Mouse (Mus musculus) intestine, postnatal 0 days (tissue): ENCODE results near the gene Bpifc. TPM values are rescaled to one million over a fixed set of nuclear protein-coding genes. Genes with fewer than 3 reads are reported as not detected.

Experiments used
- ATAC-seq: fragments of 200-750 bp; cut with Nextera tagmentation; 2 replicates; pipeline ENCODE4 v1.8.0; 2017; ENCODE audit warnings: mild to moderate bottlenecking, moderate TSS enrichment, moderate library complexity
- H3K27ac ChIP-seq: fragments of 300-500 bp; sonication (generic); 2 replicates; pipeline ENCODE4 v1.5.1; 2014; ENCODE audit warnings: mild to moderate bottlenecking, low read depth, low read length, moderate library complexity
- H3K27me3 ChIP-seq: fragments of 300-500 bp; sonication (generic); replicated peaks from 2 replicates; pipeline ENCODE4 v1.6.1; 2014; ENCODE audit warnings: low read length, mixed read lengths; ENCODE audit not compliant: control insufficient read depth, insufficient read depth
- H3K36me3 ChIP-seq: fragments of 300-500 bp; sonication (generic); 2 replicates; pipeline ENCODE4 v1.6.1; 2014; ENCODE audit warnings: mild to moderate bottlenecking, moderate library complexity; ENCODE audit not compliant: control insufficient read depth, insufficient read depth
- H3K4me1 ChIP-seq: fragments of 300-500 bp; sonication (generic); replicated peaks from 2 replicates; pipeline ENCODE4 v1.6.1; 2014; ENCODE audit warnings: antibody characterized with exemption, low read length, mixed read lengths; ENCODE audit not compliant: control insufficient read depth, insufficient read depth
- H3K4me2 ChIP-seq: fragments of 300-500 bp; sonication (generic); replicated peaks from 2 replicates; pipeline ENCODE4 v1.6.1; 2014; ENCODE audit warnings: low read depth, mild to moderate bottlenecking, moderate library complexity
- H3K4me3 ChIP-seq: fragments of 300-500 bp; sonication (generic); 2 replicates; pipeline ENCODE4 v1.5.1; 2014; ENCODE audit warnings: low read depth, low read length
- H3K9ac ChIP-seq: fragments of 300-500 bp; sonication (generic); 2 replicates; pipeline ENCODE4 v1.6.1; 2014; ENCODE audit warnings: mild to moderate bottlenecking, low read depth, low read length
- H3K9me3 ChIP-seq: fragments of 300-500 bp; sonication (generic); 2 replicates; pipeline ENCODE4 v1.6.1; 2016; ENCODE audit warnings: mixed run types; ENCODE audit not compliant: control insufficient read depth
- CTCF ChIP-seq: sonication (generic); IDR thresholded peaks from 2 replicates; pipeline ENCODE4 v1.5.1; 2016; ENCODE audit warnings: low read depth, mild to moderate bottlenecking, control low read depth, antibody characterized with exemption, moderate library complexity
- WGBS: fragments of 180-500 bp; shearing (Covaris S2); extraction: QIAGEN DNeasy Blood & Tissue Kit; methylation state at CpG from one replicate; pipeline ENCODE4 v1.1.7; 2014; 5-methylcytosine and 5-hydroxymethylcytosine counted together
- polyA plus RNA-seq: library from polyadenylated mRNA; unstranded; fragments of >200 nt; fragmentation: Nextera tagmentation; extraction: Ambion mirVana; gene quantifications from 2 replicates; pipeline ENCODE4 v1.2.1, GENCODE M21; 2015

The Bpifc gene
- polyA plus RNA-seq, 1 experiment from 2014 or later = not detected

GRCm38 (mm10) chr10:85954429-85954828 lies 57.3 kb downstream of the Bpifc start:
- H3K4me3 ChIP-seq = no peak overlapping the region
- TF ChIP-seq CTCF = no peak
- no peaks in the 10 kb centered on the region for H3K9me3 ChIP-seq
- peaks cover 30% of the 10 kb centered on the region for H3K36me3 ChIP-seq
- H3K9ac ChIP-seq = no peak overlapping the region
- ATAC-seq = no peak
- no peaks in the 10 kb centered on the region for H3K4me1 ChIP-seq
- no peaks in the 10 kb centered on the region for H3K27me3 ChIP-seq
- 61% methylated on average over 2 of the region's 2 CpGs for WGBS
- H3K4me2 ChIP-seq = no peak overlapping the region
- H3K27ac ChIP-seq = no peak overlapping the region

- no peaks in the 10 kb centered on the region for H3K9me3 ChIP-seq
- H3K4me1 ChIP-seq = no peaks in the 10 kb centered on the region
- no peak overlapping the region; the same call in none of the 2 replicates for H3K27ac ChIP-seq
- WGBS = 64% methylated on average over 3 of the region's 3 CpGs
- no peak overlapping the region for H3K4me3 ChIP-seq
- ATAC-seq = no peak
- TF ChIP-seq CTCF = no peak
- H3K9ac ChIP-seq = no peak overlapping the region
- peaks cover 40% of the 10 kb centered on the region for H3K36me3 ChIP-seq
- H3K27me3 ChIP-seq = no peaks in the 10 kb centered on the region
- no peak overlapping the region for H3K4me2 ChIP-seq
Measured at GRCm38 (mm10) chr10:85953401-85953800, 58.3 kb downstream of the Bpifc start.

DNA sequence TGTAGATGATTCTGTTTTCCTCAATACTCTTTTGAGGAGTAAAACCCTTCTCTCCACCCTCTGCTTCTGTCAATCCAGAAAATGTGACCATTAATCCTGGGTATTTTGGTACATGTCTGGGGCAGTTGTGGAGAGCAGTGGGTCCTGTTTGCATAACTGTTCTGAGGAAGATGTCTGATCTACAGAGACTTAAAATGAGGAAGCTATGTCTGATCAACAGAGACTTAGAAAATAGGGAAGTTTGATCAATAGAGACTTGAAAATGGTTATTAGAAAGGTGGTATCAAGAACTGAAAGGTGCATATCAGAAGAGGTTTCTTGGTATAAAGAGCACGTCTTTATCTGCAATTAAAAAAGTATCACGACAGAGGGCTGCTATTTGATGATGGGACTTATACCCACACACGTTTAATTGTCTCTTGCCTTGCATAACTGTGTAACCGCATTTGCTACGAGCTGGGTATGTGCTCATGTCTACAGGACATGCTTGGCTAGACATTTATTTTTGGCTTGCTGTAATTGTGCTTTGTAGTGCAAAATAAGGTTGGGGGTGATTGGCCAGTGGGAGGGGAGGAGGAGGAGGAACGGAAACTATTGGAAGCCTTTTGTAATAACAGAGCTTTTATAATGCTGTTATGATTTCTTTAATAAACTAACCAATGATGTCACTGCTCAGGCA lies 59.8 kb downstream of the Bpifc start:
- Histone ChIP-seq H3K9ac (no peak overlapping the region), H3K27ac (no peak overlapping the region), H3K4me1 (no peaks in the 10 kb centered on the region), H3K4me3 (no peak overlapping the region), H3K4me2 (no peak overlapping the region), H3K9me3 (no peaks in the 10 kb centered on the region), H3K27me3 (no peaks in the 10 kb centered on the region), H3K36me3 (peaks cover 46% of the 10 kb centered on the region)
- no peak for TF ChIP-seq CTCF
- 87% methylated on average over 6 of the region's 6 CpGs for WGBS
- no peak for ATAC-seq

GRCm38 (mm10) chr10:85948483-85949196 lies 63.1 kb downstream of the Bpifc start:
- Histone ChIP-seq H3K4me3 (no peak overlapping the region), H3K9me3 (no peaks in the 10 kb centered on the region), H3K27me3 (no peaks in the 10 kb centered on the region), H3K9ac (no peak overlapping the region), H3K4me2 (no peak overlapping the region), H3K27ac (no peak overlapping the region), H3K4me1 (no peaks in the 10 kb centered on the region), H3K36me3 (peaks cover 67% of the 10 kb centered on the region)
- ATAC-seq = no peak
- no peak for TF ChIP-seq CTCF
- 95% methylated on average over 8 of the region's 8 CpGs for WGBS

- H3K4me2 ChIP-seq = no peak overlapping the region
- 0 out of 2 replicates have a peak, but pooled peaks cover 2% of the 10 kb centered on the region for H3K9me3 ChIP-seq
- no peaks in the 10 kb centered on the region for H3K27me3 ChIP-seq
- H3K9ac ChIP-seq = no peak overlapping the region
- 79% methylated on average over 6 of the region's 6 CpGs for WGBS
- no peak overlapping the region for H3K4me3 ChIP-seq
- no peaks in the 10 kb centered on the region for H3K4me1 ChIP-seq
- peaks cover 53% of the 10 kb centered on the region for H3K36me3 ChIP-seq
- TF ChIP-seq CTCF = no peak
- peak; percentile 64 for ATAC-seq
- peak overlapping the region; percentile 31; the same call in 1 of the 2 replicates for H3K27ac ChIP-seq
Measured at GRCm38 (mm10) chr10:85936280-85936965, 75.3 kb downstream of the Bpifc start.

- no peaks in the 10 kb centered on the region for H3K36me3 ChIP-seq
- H3K9ac ChIP-seq = no peak overlapping the region
- 88% methylated on average over 9 of the region's 11 CpGs for WGBS
- H3K4me2 ChIP-seq = no peak overlapping the region
- H3K27me3 ChIP-seq = peaks cover 12% of the 10 kb centered on the region
- 0 out of 2 replicates have a peak, but pooled peaks cover 3% of the 10 kb centered on the region for H3K4me1 ChIP-seq
- no peaks in the 10 kb centered on the region for H3K9me3 ChIP-seq
- no peak for ATAC-seq
- H3K4me3 ChIP-seq = no peak overlapping the region
- no peak overlapping the region for H3K27ac ChIP-seq
- no peak for TF ChIP-seq CTCF
Measured at GRCm38 (mm10) chr10:85929962-85930361, 81.7 kb downstream of the Bpifc start.
